ENCODE assay signal across 12 mouse cellular contexts in genomic region chr4:137680721-137681120, GRCm38 (mm10). TPM values are rescaled to one million over a fixed set of nuclear protein-coding genes. Genes with fewer than 3 reads are reported as not detected.
A peak's percentile ranks its signal among the peaks of the same experiment; 100 is the strongest.
DNase-seq lines count a peak whose midpoint lies in the region; ATAC-seq lines count a peak whose summit lies in the region.
"Had no signal": no experiment of that assay in that cellular context is flagged by ENCODE, and none has a peak within 500 bp of the region (broad histone marks: within the 10 kb centered on the region; RNA-seq: fewer than 3 reads in every experiment).

No protein-coding gene starts in this region.

- peaks cover 68% of the 10 kb centered on the region for H3K27me3 ChIP-seq in forebrain, embryonic 12.5 days
- H3K27me3 ChIP-seq in hindbrain, embryonic 16.5 days (replicated peaks; ENCODE audit: control insufficient read depth, insufficient read depth, low read length): no peaks in the 10 kb centered on the region

- H3K9me3 ChIP-seq in forebrain, embryonic 12.5 days: no peaks in the 10 kb centered on the region
- H3K9me3 ChIP-seq in hindbrain, embryonic 16.5 days (ENCODE audit: control insufficient read depth, low read length): no peaks in the 10 kb centered on the region
- H3K9me3 ChIP-seq: heart, embryonic 10.5 days had no signal

- peaks cover 27% of the 10 kb centered on the region for H3K4me1 ChIP-seq in forebrain, embryonic 12.5 days
- peaks cover 33% of the 10 kb centered on the region for H3K4me1 ChIP-seq in hindbrain, embryonic 16.5 days (ENCODE audit: control insufficient read depth, insufficient read depth, low read depth, low read length)

- peak overlapping the region; percentile 72 for H3K4me2 ChIP-seq in forebrain, embryonic 12.5 days
- peak overlapping the region; percentile 71 for H3K4me2 ChIP-seq in hindbrain, embryonic 16.5 days (ENCODE audit: low read length)

- H3K9ac ChIP-seq in forebrain, embryonic 12.5 days: no peak overlapping the region
- H3K9ac ChIP-seq in hindbrain, embryonic 16.5 days (ENCODE audit: low read depth, low read length): no peak overlapping the region

- no peak overlapping the region for H3K27ac ChIP-seq in forebrain, embryonic 12.5 days
- peak overlapping the region; percentile 73 for H3K27ac ChIP-seq in hindbrain, embryonic 16.5 days (ENCODE audit: low read depth, low read length)
- H3K27ac ChIP-seq: heart, embryonic 10.5 days; kidney, postnatal 0 days had no signal

- no peaks in the 10 kb centered on the region for H3K36me3 ChIP-seq in forebrain, embryonic 12.5 days (replicated peaks)
- no peaks in the 10 kb centered on the region for H3K36me3 ChIP-seq in hindbrain, embryonic 16.5 days (ENCODE audit: control insufficient read depth, insufficient read depth, low read length)
- H3K36me3 ChIP-seq: heart, embryonic 10.5 days had no signal

- no peak for ATAC-seq in forebrain, embryonic 12.5 days (ENCODE audit: low FRiP score)
- 0 out of 2 replicates have a peak, but pooled peaks have one; percentile 0 for ATAC-seq in hindbrain, embryonic 16.5 days

- 21% methylated on average over 7 of the region's 7 CpGs for WGBS in forebrain, embryonic 12.5 days
- WGBS in hindbrain, embryonic 16.5 days: 15% methylated on average over 7 of the region's 7 CpGs

- peak; percentile 28 for DNase-seq in embryo, embryonic 10.5 days (ENCODE audit: low spot score)
- DNase-seq in embryo, embryonic 9.5 days (ENCODE audit: extremely low spot score): no peak
- peak; percentile 27 for DNase-seq in neural tube, embryonic 10.5 days (ENCODE audit: extremely low spot score, low spot score)
- no peak for DNase-seq in adipocyte (ENCODE audit: low spot score)
- no peak for DNase-seq in thymus, postnatal 25 days
- no peak for DNase-seq in kidney, adult 11 months
- DNase-seq: thymus, postnatal 36 days had no signal

- no peak overlapping the region for H3K4me3 ChIP-seq in forebrain, embryonic 12.5 days (replicated peaks)
- no peak overlapping the region for H3K4me3 ChIP-seq in hindbrain, embryonic 16.5 days (ENCODE audit: low read length)
- H3K4me3 ChIP-seq: myocyte had no signal

RNA-seq across cellular contexts. Expression of gene Rap1gap, which starts 16.2 kb away (rescaled TPM):
- polyA plus RNA-seq in forebrain, embryonic 12.5 days (2016; fragmentation: Nextera tagmentation; extraction: Ambion mirVana): 7.3 and 8.6 TPM in 2 replicates
- polyA plus RNA-seq in hindbrain, embryonic 16.5 days (2015; fragmentation: Nextera tagmentation; extraction: Ambion mirVana): 119 and 120 TPM in 2 replicates

Comparison
In these comparisons a context has a peak if more than half of its experiments do, and no peak if none do; other contexts are left out.
1. DNase-seq: peak in embryo, embryonic 10.5 days (single experiment) and neural tube, embryonic 10.5 days (single experiment); none in embryo, embryonic 9.5 days (single experiment), adipocyte (single experiment), thymus, postnatal 25 days (single experiment) and kidney, adult 11 months (single experiment).
2. RNA of gene Rap1gap, which starts 16.2 kb away (polyA plus RNA-seq): 119 to 120 TPM in hindbrain, embryonic 16.5 days; 7.3 to 8.6 TPM in forebrain, embryonic 12.5 days; every median in the first group is over 10 times any median in the second.